Mouse (Mus musculus) embryo, embryonic 10.5 days (tissue): Measurements from ENCODE around the gene Gm3880.
A peak's percentile ranks its signal among the peaks of the same experiment; 100 is the strongest.
"Not testable (repeated sequence)": the region's sequence is repeated elsewhere in the genome, so short reads cannot be mapped to it uniquely, and the experiment has no call there.

Experiments
- DNase-seq: peaks from one replicate; pipeline ENCODE4 v3.0.0-alpha.2; 2015; ENCODE audit warnings: low spot score

Gm3880 gene

GRCm38 (mm10) chrX:102686872-102687271 is at the start of gene Gm3880:
Gene Gm3880 (minus strand): TSS chrX:102686972.
- not testable (repeated sequence) for DNase-seq

GRCm38 (mm10) chrX:102724226-102724625 is 37.5 kb upstream of the Gm3880 start:
- DNase-seq, result not testable (repeated sequence)

GRCm38 (mm10) chrX:102707535-102707934 is 20.8 kb upstream of the Gm3880 start, which contains the start of the genes Gm9112 and Dmrtc1b:
Gene Gm9112 (minus strand): TSS chrX:102707635.
Gene Dmrtc1b (plus strand): TSS chrX:102707865.
- not testable (repeated sequence) for DNase-seq

GRCm38 (mm10) chrX:102700636-102701035 is 13.9 kb upstream of the Gm3880 start:
- peak; percentile 9 for DNase-seq

GRCm38 (mm10) chrX:102689252-102689651 is 2.5 kb upstream of the Gm3880 start:
- DNase-seq, result peak; percentile 51

GRCm38 (mm10) chrX:102684706-102685105 is 2.1 kb downstream of the Gm3880 start:
- not testable (repeated sequence) for DNase-seq

GRCm38 (mm10) chrX:102666641-102667040 is 20.1 kb downstream of the Gm3880 start:
- DNase-seq, result no peak

GRCm38 (mm10) chrX:102660712-102661111 is 26.1 kb downstream of the Gm3880 start:
- peak; percentile 32 for DNase-seq

- no peak for DNase-seq
These were observed 41.1 kb downstream of the Gm3880 start for GRCm38 (mm10) chrX:102645691-102646090.

GRCm38 (mm10) chrX:102645146-102645545 is 41.6 kb downstream of the Gm3880 start:
- DNase-seq, result no peak

- no peak for DNase-seq
These were observed 42.2 kb downstream of the Gm3880 start for GRCm38 (mm10) chrX:102644573-102644951.

- peak; percentile 55 for DNase-seq
These were observed 42.8 kb downstream of the Gm3880 start, which contains the start of gene Phka1 for GRCm38 (mm10) chrX:102643823-102644572. Gene Phka1 (minus strand): TSS chrX:102644246.
